Mouse (Mus musculus) C2C12 (cell line): ENCODE measurements around the gene Cxcl5. TPM values are rescaled to one million over a fixed set of nuclear protein-coding genes. Genes with fewer than 3 reads are reported as not detected.

ENCODE experiments used
- H3K27me3 ChIP-seq: one replicate; pipeline ENCODE4 v1.6.1; 2011; ENCODE audit not compliant: control insufficient read depth, insufficient read depth, insufficient read length
- H3K36me3 ChIP-seq: one replicate; pipeline ENCODE4 v1.6.1; 2011; ENCODE audit not compliant: control insufficient read depth, insufficient read depth
- H3K4me3 ChIP-seq: one replicate; pipeline ENCODE4 v1.5.1; 2011; ENCODE audit warnings: mild to moderate bottlenecking, control low read depth; ENCODE audit not compliant: poor library complexity, insufficient read depth, severe bottlenecking
- H3K79me2 ChIP-seq: one replicate; pipeline ENCODE4 v1.6.1; 2011; ENCODE audit not compliant: control insufficient read depth, insufficient read depth
- H3K79me3 ChIP-seq: one replicate; pipeline ENCODE4 v1.6.1; 2011; ENCODE audit warnings: low read depth, control low read depth
- H3ac ChIP-seq: one replicate; pipeline ENCODE3; 2011; ENCODE audit warnings: low read depth; ENCODE audit not compliant: control insufficient read depth, insufficient read length
- CEBPB ChIP-seq: IDR thresholded peaks from one replicate; pipeline ENCODE4 v1.6.1; 2011; ENCODE audit warnings: low read depth, mild to moderate bottlenecking, control low read depth, moderate library complexity
- CTCF ChIP-seq: IDR thresholded peaks from one replicate; pipeline ENCODE4 v1.5.1; 2011; ENCODE audit not compliant: control insufficient read depth, insufficient read depth, insufficient read length
- FOSL1 ChIP-seq: IDR thresholded peaks from one replicate; pipeline ENCODE4 v1.8.0; 2011; ENCODE audit warnings: mild to moderate bottlenecking, low read length; ENCODE audit not compliant: poor library complexity, insufficient read depth, severe bottlenecking
- MAX ChIP-seq: IDR thresholded peaks from one replicate; pipeline ENCODE4 v1.6.1; 2011; ENCODE audit warnings: mild to moderate bottlenecking, control low read depth
- MYOD1 ChIP-seq: IDR thresholded peaks from one replicate; pipeline ENCODE4 v1.6.1; 2011; ENCODE audit warnings: low read depth; ENCODE audit not compliant: control insufficient read depth, insufficient read length
- MYOG ChIP-seq: IDR thresholded peaks from one replicate; pipeline ENCODE4 v1.6.1; 2011; ENCODE audit not compliant: control insufficient read depth, insufficient read length; ENCODE audit errors: extremely low read depth
- USF1 ChIP-seq: IDR thresholded peaks from one replicate; pipeline ENCODE4 v1.6.1; 2011; ENCODE audit warnings: low read depth, mild to moderate bottlenecking, control low read depth, moderate library complexity
- polyA plus RNA-seq: library from polyadenylated mRNA; unstranded; fragments of >200 nt; fragmentation: generic; extraction: Trizol; gene quantifications from one replicate; pipeline ENCODE4 v1.2.1, GENCODE M21; 2012; ENCODE audit warnings: missing spikeins

Gene Cxcl5
- polyA plus RNA-seq, 1 experiment = 0.14 TPM

- Histone ChIP-seq H3K4me3 (no peak overlapping the region), H3K27me3 (no peaks in the 10 kb centered on the region), H3ac (no peak overlapping the region), H3K36me3 (no peaks in the 10 kb centered on the region), H3K79me2 (no peaks in the 10 kb centered on the region), H3K79me3 (no peaks in the 10 kb centered on the region)
- TF ChIP-seq FOSL1 (peak; percentile 3), MYOD1 (peak; percentile 31), MAX (peak; percentile 88), CTCF (no peak), CEBPB (no peak), MYOG (no peak)
Observed at GRCm38 (mm10) chr5:90763912-90764665, 4.9 kb downstream of the Cxcl5 start.

- Histone ChIP-seq H3ac (no peak overlapping the region), H3K27me3 (no peaks in the 10 kb centered on the region), H3K4me3 (no peak overlapping the region), H3K79me3 (no peaks in the 10 kb centered on the region), H3K36me3 (no peaks in the 10 kb centered on the region), H3K79me2 (no peaks in the 10 kb centered on the region)
- TF ChIP-seq MAX (no peak), USF1 (no peak), CEBPB (no peak), MYOD1 (peak; percentile 4)
Observed at GRCm38 (mm10) chr5:90765821-90766606, 6.9 kb downstream of the Cxcl5 start.

DNA sequence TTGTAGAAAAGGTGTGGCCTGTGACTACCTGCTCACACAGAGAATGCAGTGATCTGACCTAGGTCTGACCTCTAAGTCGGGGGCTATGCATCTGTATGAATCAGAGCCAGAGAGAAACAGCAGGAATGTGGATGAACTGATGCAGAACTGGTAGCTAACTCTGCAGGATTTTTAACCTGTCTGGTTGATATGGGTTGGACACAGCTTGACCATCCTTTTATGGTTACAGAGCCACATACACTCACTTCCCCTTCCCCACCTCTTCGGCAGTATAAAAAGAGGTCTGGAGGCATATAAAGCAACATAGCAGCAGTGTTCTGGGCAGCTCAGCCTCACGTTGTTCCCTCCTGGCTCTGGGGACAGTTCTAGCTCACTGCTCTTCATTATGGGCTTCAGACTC, 9.1 kb downstream of the Cxcl5 start, which contains the start of gene Ppbp:
TSS of gene Ppbp (plus strand) at position 301 of the 400 bp plus-strand sequence.
- no peaks in the 10 kb centered on the region for H3K79me2 ChIP-seq

GRCm38 (mm10) chr5:90771369-90771768, 12.2 kb downstream of the Cxcl5 start:
- H3K79me3 ChIP-seq = no peaks in the 10 kb centered on the region
- H3K27me3 ChIP-seq = no peaks in the 10 kb centered on the region
- H3ac ChIP-seq = no peak overlapping the region
- no peak overlapping the region for H3K4me3 ChIP-seq
- no peaks in the 10 kb centered on the region for H3K79me2 ChIP-seq
- no peak for TF ChIP-seq MYOG
- TF ChIP-seq MYOD1 = no peak
- TF ChIP-seq FOSL1 = no peak
- no peak for TF ChIP-seq CTCF
- no peak for TF ChIP-seq USF1
- no peak for TF ChIP-seq CEBPB
- no peaks in the 10 kb centered on the region for H3K36me3 ChIP-seq

More for the DNA sequence above, 9.1 kb downstream of the Cxcl5 start, which contains the start of gene Ppbp:
- H3K79me3 ChIP-seq = no peaks in the 10 kb centered on the region
- TF ChIP-seq CEBPB = no peak
- no peak for TF ChIP-seq MYOG
- TF ChIP-seq CTCF = no peak
- no peak for TF ChIP-seq FOSL1
- no peak for TF ChIP-seq USF1
- no peak for TF ChIP-seq MAX
- no peak for TF ChIP-seq MYOD1
- H3ac ChIP-seq = no peak within 1 kb of the TSS
- H3K4me3 ChIP-seq = no peak within 1 kb of the TSS
- H3K27me3 ChIP-seq = no peaks in the 10 kb centered on the region
- no peaks in the 10 kb centered on the region for H3K36me3 ChIP-seq

DNA sequence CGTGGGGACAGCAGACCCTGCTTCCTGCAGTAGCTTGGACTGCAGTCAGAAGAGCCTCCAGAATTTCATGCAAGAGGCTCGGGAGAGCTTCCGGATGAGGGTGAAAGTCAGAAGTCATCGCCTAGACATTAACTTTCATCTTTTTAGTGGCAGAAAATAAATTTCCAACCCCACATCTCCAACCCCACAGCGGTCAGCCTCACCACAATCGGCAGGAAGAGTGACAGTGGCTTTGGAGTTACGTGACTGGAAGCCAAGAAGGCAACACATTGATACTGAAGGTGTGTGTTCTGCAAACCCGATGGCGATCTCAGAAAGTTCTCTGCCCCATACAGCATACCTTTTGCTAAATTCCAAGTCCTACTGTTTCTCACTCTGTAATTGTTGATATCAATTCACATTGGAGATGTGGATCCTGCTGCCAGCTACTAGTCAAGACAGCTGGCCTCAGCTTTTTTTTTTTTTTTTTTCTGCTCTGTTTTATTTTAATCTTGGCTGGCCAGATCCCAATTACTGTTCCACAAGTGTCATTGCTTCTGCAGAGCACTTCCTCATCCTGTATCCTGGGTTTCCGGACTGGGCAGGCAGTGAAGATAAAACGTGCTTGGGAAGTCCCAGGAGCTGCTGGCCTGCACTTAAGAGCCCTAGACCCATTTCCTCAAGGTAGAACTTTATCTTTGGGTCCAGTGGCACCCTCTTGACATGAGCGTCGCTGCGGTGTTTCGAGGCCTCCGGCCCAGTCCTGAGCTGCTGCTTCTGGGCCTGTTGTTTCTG, 12.9 kb downstream of the Cxcl5 start, which contains the start of gene Pf4:
TSS of gene Pf4 (plus strand) at position 556 of the 774 bp plus-strand sequence.
- Histone ChIP-seq H3K79me3 (no peaks in the 10 kb centered on the region), H3ac (no peak within 1 kb of the TSS), H3K27me3 (no peaks in the 10 kb centered on the region), H3K4me3 (no peak within 1 kb of the TSS), H3K79me2 (no peaks in the 10 kb centered on the region), H3K36me3 (no peaks in the 10 kb centered on the region)
- TF ChIP-seq FOSL1 = no peak
- TF ChIP-seq CEBPB = no peak
- no peak for TF ChIP-seq CTCF
- TF ChIP-seq USF1 = no peak
- TF ChIP-seq MYOD1 = no peak
